Mouse (Mus musculus) thymus, adult 2 months (tissue): ENCODE results near the gene Ankrd42.

ENCODE experiments used
- CTCF ChIP-seq: fragments of 200-500 bp; IDR thresholded peaks from 2 replicates; pipeline ENCODE4 v1.5.1; 2012; ENCODE audit warnings: mild to moderate bottlenecking, control low read depth, low read length, moderate library complexity, borderline replicate concordance; ENCODE audit not compliant: control insufficient read depth, poor library complexity, insufficient read depth; ENCODE audit errors: extremely low read depth
- POLR2A ChIP-seq: fragments of 200-500 bp; IDR thresholded peaks from 2 replicates; pipeline ENCODE4 v1.6.1; 2012; ENCODE audit warnings: mild to moderate bottlenecking, low read length, control low read depth, moderate library complexity; ENCODE audit not compliant: control insufficient read depth, poor library complexity, insufficient read depth; ENCODE audit errors: extremely low read depth

DNA sequence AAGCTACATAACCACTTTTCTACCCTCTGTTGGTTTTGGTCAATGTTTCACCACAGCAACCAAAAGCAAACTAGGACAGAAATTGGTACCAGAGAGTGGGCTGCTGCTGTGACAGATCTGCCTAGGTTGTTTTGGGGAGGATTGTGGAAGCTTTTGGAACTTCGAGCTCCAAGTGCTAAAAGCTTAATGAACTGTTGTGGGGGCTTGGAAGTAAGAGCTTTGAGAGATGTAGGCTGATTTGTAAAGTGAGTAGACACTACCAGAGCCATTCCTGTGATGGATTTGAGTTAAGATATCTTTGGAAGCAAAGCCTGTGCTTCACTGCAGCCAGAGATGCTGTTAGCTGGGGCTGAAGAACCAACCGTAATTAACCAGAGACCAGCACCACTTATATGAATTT is 46.1 kb downstream of the Ankrd42 start:
- TF ChIP-seq CTCF (no peak), POLR2A (no peak)
